Mouse (Mus musculus): ENCODE data around the gene Hoxb6. TPM values are rescaled to one million over a fixed set of nuclear protein-coding genes. Genes with fewer than 3 reads are reported as not detected.

The Hoxb6 gene
- total and polyA plus RNA-seq, 3 experiments = not detected

GRCm38 (mm10) chr11:96299781-96300180 lies 7.5 kb downstream of the Hoxb6 start:
- H3K9ac ChIP-seq (ENCODE audit: control insufficient read depth, low read depth, low read length, poor library complexity, severe bottlenecking) = no peak overlapping the region
- no peaks in the 10 kb centered on the region for H3K36me3 ChIP-seq (ENCODE audit: control insufficient read depth in 1 of 2, insufficient read depth in 2 of 2, low read length in 2 of 2)
- no peaks in the 10 kb centered on the region for H3K79me2 ChIP-seq (ENCODE audit: control insufficient read depth, insufficient read depth, low read length, poor library complexity)
- 0 out of 4 replicates have a peak, but pooled peaks cover 0 to 3% of the 10 kb centered on the region in 2 experiments for H3K4me1 ChIP-seq (ENCODE audit: control insufficient read depth in 1 of 2, insufficient read depth in 2 of 2, low read length in 2 of 2)
- DNase-seq (ENCODE audit: low read depth, low spot score) = no peak
- H3K4me3 ChIP-seq (ENCODE audit: control insufficient read depth in 1 of 2, insufficient read depth in 1 of 2, low read depth in 2 of 2, low read length in 2 of 2) = no peak overlapping the region
- no peak for TF ChIP-seq EP300 (IDR thresholded peaks at IDR 0.05; ENCODE audit: low read depth in 1 of 2, low read length in 2 of 2)
- no peak for TF ChIP-seq USF2 (IDR thresholded peaks at IDR 0.05; ENCODE audit: borderline replicate concordance in 1 of 2, insufficient read depth in 1 of 2, low read depth in 1 of 2, low read length in 2 of 2)
- no peak for TF ChIP-seq POLR2AphosphoS2 (IDR thresholded peaks at IDR 0.05; ENCODE audit: low read length)
- TF ChIP-seq ZMIZ1 (IDR thresholded peaks at IDR 0.05; ENCODE audit: low read depth, low read length) = no peak
- TF ChIP-seq MAFK (IDR thresholded peaks at IDR 0.05; ENCODE audit: borderline replicate concordance, low read depth, low read length) = no peak
- peaks cover 13 to 17% of the 10 kb centered on the region in 2 experiments for H3K27me3 ChIP-seq (ENCODE audit: control insufficient read depth in 1 of 2, insufficient read depth in 2 of 2, low read length in 2 of 2)
- H3K9me3 ChIP-seq (replicated peaks; ENCODE audit: insufficient read depth, low read length) = no peaks in the 10 kb centered on the region
- no peak overlapping the region for H3K27ac ChIP-seq (ENCODE audit: control insufficient read depth, low read depth, low read length)

- H3K9ac ChIP-seq (ENCODE audit: control insufficient read depth, low read depth, low read length, poor library complexity, severe bottlenecking) = no peak overlapping the region
- no peak for DNase-seq (ENCODE audit: low read depth, low spot score)
- no peak overlapping the region for H3K4me3 ChIP-seq (ENCODE audit: control insufficient read depth in 1 of 2, insufficient read depth in 1 of 2, low read depth in 2 of 2, low read length in 2 of 2)
- no peaks in the 10 kb centered on the region for H3K36me3 ChIP-seq (ENCODE audit: control insufficient read depth in 1 of 2, insufficient read depth in 2 of 2, low read length in 2 of 2)
- no peaks in the 10 kb centered on the region for H3K9me3 ChIP-seq (replicated peaks; ENCODE audit: insufficient read depth, low read length)
- TF ChIP-seq JUND (IDR thresholded peaks at IDR 0.05; ENCODE audit: low read depth, low read length) = no peak
- no peak for TF ChIP-seq E2F4 (IDR thresholded peaks at IDR 0.05; ENCODE audit: borderline replicate concordance, low read depth, low read length)
- TF ChIP-seq TAL1 (IDR thresholded peaks at IDR 0.05; ENCODE audit: low read length) = no peak
- TF ChIP-seq ZKSCAN1 (IDR thresholded peaks at IDR 0.05; ENCODE audit: low read depth, low read length) = no peak
- no peak for TF ChIP-seq USF2 (IDR thresholded peaks at IDR 0.05; ENCODE audit: borderline replicate concordance in 1 of 2, insufficient read depth in 1 of 2, low read depth in 1 of 2, low read length in 2 of 2)
- no peak for TF ChIP-seq POLR2AphosphoS5 (IDR thresholded peaks at IDR 0.05; ENCODE audit: borderline replicate concordance, low read depth, low read length)
- TF ChIP-seq RAD21 (IDR thresholded peaks at IDR 0.05; ENCODE audit: low read depth, low read length) = no peak
- TF ChIP-seq MEF2A (IDR thresholded peaks at IDR 0.05; ENCODE audit: extremely low read depth, insufficient replicate concordance, low read depth, low read length, poor library complexity, severe bottlenecking) = no peak
- no peak for TF ChIP-seq CHD1 (IDR thresholded peaks at IDR 0.05; ENCODE audit: low read depth, low read length)
- no peak for TF ChIP-seq GABPA (IDR thresholded peaks at IDR 0.05; ENCODE audit: low read depth, low read length)
- no peak for TF ChIP-seq USF1 (IDR thresholded peaks at IDR 0.05; ENCODE audit: low read depth, low read length)
- TF ChIP-seq MYB (IDR thresholded peaks at IDR 0.05; ENCODE audit: low read depth, low read length) = no peak
- no peak for TF ChIP-seq ELF1 (IDR thresholded peaks at IDR 0.05; ENCODE audit: low read depth, low read length)
- no peak for TF ChIP-seq RCOR1 (IDR thresholded peaks at IDR 0.05; ENCODE audit: low read depth, low read length)
- H3K27me3 ChIP-seq (ENCODE audit: control insufficient read depth in 1 of 2, insufficient read depth in 2 of 2, low read length in 2 of 2) = peaks cover 12 to 13% of the 10 kb centered on the region in 2 experiments
- H3K4me1 ChIP-seq (ENCODE audit: control insufficient read depth in 1 of 2, insufficient read depth in 2 of 2, low read length in 2 of 2) = no peaks in the 10 kb centered on the region
- H3K27ac ChIP-seq (ENCODE audit: control insufficient read depth, low read depth, low read length) = no peak overlapping the region
- H3K79me2 ChIP-seq (ENCODE audit: control insufficient read depth, insufficient read depth, low read length, poor library complexity) = no peaks in the 10 kb centered on the region
These were observed 8.2 kb downstream of the Hoxb6 start for GRCm38 (mm10) chr11:96300354-96301063.
